Mouse (Mus musculus): ENCODE data around the gene Rgs6. TPM values are rescaled to one million over a fixed set of nuclear protein-coding genes. Genes with fewer than 3 reads are reported as not detected.

Gene Rgs6
- polyA plus RNA-seq, 1 experiment, result 0.14 TPM

DNA sequence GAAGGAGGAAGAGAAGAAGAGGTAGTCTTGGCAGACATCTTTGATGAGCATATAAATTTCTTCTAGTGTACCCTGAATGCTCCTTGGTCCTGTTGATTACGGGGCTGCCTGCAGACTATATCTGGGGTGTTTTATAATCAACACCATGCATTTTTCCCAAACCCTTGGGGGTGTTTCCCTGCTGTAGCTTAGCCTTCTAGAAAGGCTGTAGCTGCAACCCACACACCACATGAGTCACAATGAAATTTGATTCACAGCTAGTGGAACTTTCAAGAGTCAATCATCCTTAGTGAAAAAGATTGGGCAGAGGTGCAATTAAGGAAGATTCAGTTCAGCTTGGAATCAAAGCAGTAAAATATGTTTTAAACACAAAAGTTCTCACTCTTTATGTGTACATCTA lies 15.4 kb upstream of the Rgs6 start:
- TF ChIP-seq CTCF (IDR thresholded peaks at IDR 0.05; ENCODE audit: extremely low read depth, insufficient read depth, insufficient read length, insufficient replicate concordance), result no peak
- TF ChIP-seq POLR2A (IDR thresholded peaks at IDR 0.05; ENCODE audit: low read depth, low read length), result no peak
- no peak overlapping the region for H3K4me3 ChIP-seq (ENCODE audit: extremely low read depth, insufficient read depth, insufficient read length)
- H3K4me1 ChIP-seq (ENCODE audit: control insufficient read depth, insufficient read depth, insufficient read length), result no peaks in the 10 kb centered on the region
- no peak overlapping the region for H3K27ac ChIP-seq (ENCODE audit: insufficient read depth, low read length)
- H3K27me3 ChIP-seq (ENCODE audit: control insufficient read depth, insufficient read depth, low read length), result no peaks in the 10 kb centered on the region
- no peak for DNase-seq (ENCODE audit: low read depth in 1 of 2, low spot score in 2 of 2)
- WGBS, result 87% methylated on average over 1 of the region's 1 CpGs
- H3K36me3 ChIP-seq (ENCODE audit: control insufficient read depth, insufficient read depth, low read length), result no peaks in the 10 kb centered on the region

GRCm38 (mm10) chr12:82586592-82586991 lies 1.5 kb upstream of the Rgs6 start:
- TF ChIP-seq POLR2A (IDR thresholded peaks at IDR 0.05; ENCODE audit: low read depth, low read length) (no peak), CTCF (IDR thresholded peaks at IDR 0.05; ENCODE audit: extremely low read depth, insufficient read depth, insufficient read length, insufficient replicate concordance) (no peak)
- Histone ChIP-seq H3K27ac (ENCODE audit: insufficient read depth, low read length) (no peak overlapping the region), H3K36me3 (ENCODE audit: control insufficient read depth, insufficient read depth, low read length) (no peaks in the 10 kb centered on the region), H3K4me1 (ENCODE audit: control insufficient read depth, insufficient read depth, insufficient read length) (no peaks in the 10 kb centered on the region), H3K27me3 (ENCODE audit: control insufficient read depth, insufficient read depth, low read length) (no peaks in the 10 kb centered on the region), H3K4me3 (ENCODE audit: extremely low read depth, insufficient read depth, insufficient read length) (no peak overlapping the region)
- 76% methylated on average over 7 of the region's 7 CpGs for WGBS
- DNase-seq (ENCODE audit: low read depth in 1 of 2, low spot score in 2 of 2), result no peak

DNA sequence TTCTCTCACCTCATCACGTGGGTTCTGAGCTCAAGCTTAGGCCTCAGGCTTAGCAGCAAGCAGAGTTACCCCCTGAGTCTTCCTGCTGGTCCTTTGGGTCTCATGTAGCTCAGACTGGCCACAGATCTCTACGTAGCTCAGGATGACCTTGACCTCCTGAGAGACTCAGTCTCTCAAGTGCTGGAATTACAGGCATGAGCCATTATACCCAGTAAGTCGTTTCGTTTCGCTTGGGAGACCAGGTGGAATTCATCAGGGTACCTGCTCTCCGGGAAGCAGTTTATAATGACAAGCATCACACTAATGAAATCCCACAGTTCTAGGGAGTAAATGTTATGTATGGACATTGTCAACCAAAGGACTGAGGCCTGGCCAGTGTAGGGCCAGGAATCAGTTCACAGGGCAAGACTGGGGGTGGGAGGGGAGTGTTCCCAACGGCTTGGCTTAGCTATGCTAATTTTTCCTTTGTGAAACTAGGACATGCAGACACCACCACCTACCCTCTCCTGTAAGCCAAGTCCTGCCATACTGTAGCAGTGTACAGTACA lies 670 bp upstream of the Rgs6 start:
- no peaks in the 10 kb centered on the region for H3K27me3 ChIP-seq (ENCODE audit: control insufficient read depth, insufficient read depth, low read length)
- H3K36me3 ChIP-seq (ENCODE audit: control insufficient read depth, insufficient read depth, low read length), result no peaks in the 10 kb centered on the region
- 88% methylated on average over 7 of the region's 7 CpGs for whole genome bisulfite sequencing
- TF ChIP-seq POLR2A (IDR thresholded peaks at IDR 0.05; ENCODE audit: low read depth, low read length) (no peak), CTCF (IDR thresholded peaks at IDR 0.05; ENCODE audit: extremely low read depth, insufficient read depth, insufficient read length, insufficient replicate concordance) (no peak)
- no peak overlapping the region for H3K4me3 ChIP-seq (ENCODE audit: extremely low read depth, insufficient read depth, insufficient read length)
- H3K4me1 ChIP-seq (ENCODE audit: control insufficient read depth, insufficient read depth, insufficient read length), result no peaks in the 10 kb centered on the region
- no peak overlapping the region for H3K27ac ChIP-seq (ENCODE audit: insufficient read depth, low read length)
- no peak for DNase-seq (ENCODE audit: low read depth in 1 of 2, low spot score in 2 of 2)

- Histone ChIP-seq H3K36me3 (ENCODE audit: control insufficient read depth, insufficient read depth, low read length) (no peaks in the 10 kb centered on the region), H3K27me3 (ENCODE audit: control insufficient read depth, insufficient read depth, low read length) (no peaks in the 10 kb centered on the region), H3K4me1 (ENCODE audit: control insufficient read depth, insufficient read depth, insufficient read length) (no peaks in the 10 kb centered on the region), H3K4me3 (ENCODE audit: extremely low read depth, insufficient read depth, insufficient read length) (no peak overlapping the region), H3K27ac (ENCODE audit: insufficient read depth, low read length) (no peak overlapping the region)
- DNase-seq (ENCODE audit: low read depth in 1 of 2, low spot score in 2 of 2), result no peak
- TF ChIP-seq POLR2A (IDR thresholded peaks at IDR 0.05; ENCODE audit: low read depth, low read length), result no peak
- WGBS, result 72% methylated on average over 19 of the region's 19 CpGs
Measured at GRCm38 (mm10) chr12:82588846-82589630, 946 bp downstream of the Rgs6 start.

DNA sequence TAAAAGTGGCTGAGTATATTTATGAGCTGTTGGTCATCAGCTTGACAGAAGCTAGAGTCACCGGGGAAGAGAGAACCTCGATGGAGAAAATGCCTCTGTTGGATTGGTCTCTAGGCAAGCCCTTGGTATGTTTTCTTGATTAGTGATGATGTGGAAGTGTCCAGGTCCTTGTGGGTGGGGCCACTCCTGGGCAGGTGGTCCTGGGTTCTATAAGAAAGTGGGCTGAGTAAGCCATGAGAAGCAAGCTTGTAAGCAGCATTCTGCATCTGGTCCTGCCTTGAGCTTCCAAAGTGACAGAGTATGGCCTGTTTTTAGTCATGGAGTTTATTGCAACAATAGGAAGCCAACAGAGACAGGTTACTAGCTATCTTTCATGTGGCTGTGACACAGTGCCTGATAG lies 10.9 kb downstream of the Rgs6 start:
- Histone ChIP-seq H3K4me3 (ENCODE audit: extremely low read depth, insufficient read depth, insufficient read length) (no peak overlapping the region), H3K4me1 (ENCODE audit: control insufficient read depth, insufficient read depth, insufficient read length) (no peaks in the 10 kb centered on the region), H3K27me3 (ENCODE audit: control insufficient read depth, insufficient read depth, low read length) (no peaks in the 10 kb centered on the region), H3K27ac (ENCODE audit: insufficient read depth, low read length) (no peak overlapping the region), H3K36me3 (ENCODE audit: control insufficient read depth, insufficient read depth, low read length) (no peaks in the 10 kb centered on the region)
- no peak for DNase-seq (ENCODE audit: low read depth in 1 of 2, low spot score in 2 of 2)
- 97% methylated on average over 2 of the region's 2 CpGs for WGBS
- TF ChIP-seq POLR2A (IDR thresholded peaks at IDR 0.05; ENCODE audit: low read depth, low read length), result no peak
- no peak for TF ChIP-seq CTCF (IDR thresholded peaks at IDR 0.05; ENCODE audit: extremely low read depth, insufficient read depth, insufficient read length, insufficient replicate concordance)

- no peaks in the 10 kb centered on the region for H3K27me3 ChIP-seq (ENCODE audit: control insufficient read depth, insufficient read depth, low read length)
- TF ChIP-seq CTCF (IDR thresholded peaks at IDR 0.05; ENCODE audit: extremely low read depth, insufficient read depth, insufficient read length, insufficient replicate concordance), result no peak
- no peak for TF ChIP-seq POLR2A (IDR thresholded peaks at IDR 0.05; ENCODE audit: low read depth, low read length)
- H3K36me3 ChIP-seq (ENCODE audit: control insufficient read depth, insufficient read depth, low read length), result no peaks in the 10 kb centered on the region
- DNase-seq (ENCODE audit: low read depth in 1 of 2, low spot score in 2 of 2), result no peak
- no peaks in the 10 kb centered on the region for H3K4me1 ChIP-seq (ENCODE audit: control insufficient read depth, insufficient read depth, insufficient read length)
- no peak overlapping the region for H3K4me3 ChIP-seq (ENCODE audit: extremely low read depth, insufficient read depth, insufficient read length)
- WGBS, result 85% methylated on average over 6 of the region's 6 CpGs
- H3K27ac ChIP-seq (ENCODE audit: insufficient read depth, low read length), result no peak overlapping the region
Measured at GRCm38 (mm10) chr12:82600406-82600805, 12.3 kb downstream of the Rgs6 start.

DNA sequence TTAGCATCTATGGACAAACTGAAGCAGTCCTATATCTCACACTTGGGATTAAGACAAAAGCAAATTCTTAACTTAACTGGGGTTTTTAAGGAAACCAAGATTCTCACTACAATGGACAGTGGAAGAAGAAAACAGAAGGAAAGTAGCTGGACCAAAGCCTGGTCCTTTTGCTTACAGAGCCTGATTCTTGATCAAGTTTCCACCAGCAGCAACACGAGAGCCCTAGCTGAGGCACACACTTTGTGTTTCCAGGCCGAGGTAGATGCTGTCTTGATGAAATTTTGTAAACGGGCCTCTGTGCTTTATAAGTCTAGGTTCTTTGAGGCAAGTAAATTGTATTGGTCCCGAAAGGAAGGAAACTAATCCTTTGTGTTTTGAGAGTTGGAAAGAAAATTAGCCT lies 14.7 kb downstream of the Rgs6 start:
- Histone ChIP-seq H3K4me3 (ENCODE audit: extremely low read depth, insufficient read depth, insufficient read length) (no peak overlapping the region), H3K36me3 (ENCODE audit: control insufficient read depth, insufficient read depth, low read length) (no peaks in the 10 kb centered on the region), H3K27me3 (ENCODE audit: control insufficient read depth, insufficient read depth, low read length) (no peaks in the 10 kb centered on the region), H3K27ac (ENCODE audit: insufficient read depth, low read length) (no peak overlapping the region), H3K4me1 (ENCODE audit: control insufficient read depth, insufficient read depth, insufficient read length) (no peaks in the 10 kb centered on the region)
- DNase-seq (ENCODE audit: low read depth in 1 of 2, low spot score in 2 of 2), result no peak
- TF ChIP-seq POLR2A (IDR thresholded peaks at IDR 0.05; ENCODE audit: low read depth, low read length) (no peak), CTCF (IDR thresholded peaks at IDR 0.05; ENCODE audit: extremely low read depth, insufficient read depth, insufficient read length, insufficient replicate concordance) (no peak)
- 85% methylated on average over 4 of the region's 4 CpGs for WGBS

Measured in spleen, adult 2 months (tissue).